Mouse (Mus musculus) liver, embryonic 12.5 days (tissue): Measurements from ENCODE around the gene Pdlim5. TPM values are rescaled to one million over a fixed set of nuclear protein-coding genes. Genes with fewer than 3 reads are reported as not detected.

Source experiments
- ATAC-seq: fragments of 200-750 bp; cut with Nextera tagmentation; 2 replicates; pipeline ENCODE4 v1.8.0; 2017; ENCODE audit warnings: moderate number of reproducible peaks, mild to moderate bottlenecking, moderate library complexity
- H3K27ac ChIP-seq: fragments of 300-500 bp; sonication (generic); 2 replicates; pipeline ENCODE4 v1.5.1; 2016; ENCODE audit warnings: mild to moderate bottlenecking
- H3K27me3 ChIP-seq: fragments of 300-500 bp; sonication (generic); replicated peaks from 2 replicates; pipeline ENCODE4 v1.6.1; 2016; ENCODE audit warnings: mild to moderate bottlenecking, moderate library complexity
- H3K36me3 ChIP-seq: fragments of 300-500 bp; sonication (generic); 2 replicates; pipeline ENCODE4 v1.6.1; 2016; ENCODE audit warnings: mild to moderate bottlenecking, moderate library complexity
- H3K4me1 ChIP-seq: fragments of 300-500 bp; sonication (generic); 2 replicates; pipeline ENCODE4 v1.6.1; 2016
- H3K4me2 ChIP-seq: fragments of 300-500 bp; sonication (generic); 2 replicates; pipeline ENCODE4 v1.6.1; 2016; ENCODE audit warnings: mild to moderate bottlenecking, moderate library complexity
- H3K4me3 ChIP-seq: fragments of 300-500 bp; sonication (generic); 2 replicates; pipeline ENCODE4 v1.5.1; 2016; ENCODE audit warnings: mild to moderate bottlenecking, moderate library complexity
- H3K9ac ChIP-seq: fragments of 300-500 bp; sonication (generic); 2 replicates; pipeline ENCODE4 v1.6.1; 2016; ENCODE audit warnings: mild to moderate bottlenecking, moderate library complexity
- H3K9me3 ChIP-seq: fragments of 300-500 bp; sonication (generic); replicated peaks from 2 replicates; pipeline ENCODE4 v1.6.1; 2016; ENCODE audit warnings: mild to moderate bottlenecking, moderate library complexity
- WGBS: fragments of 180-500 bp; shearing (Covaris S2); methylation state at CpG from one replicate; pipeline ENCODE4 v1.1.7; 2016; ENCODE audit not compliant: insufficient replicate concordance; 5-methylcytosine and 5-hydroxymethylcytosine counted together
- polyA plus RNA-seq: library from polyadenylated mRNA; unstranded; fragments of >200 nt; fragmentation: Nextera tagmentation; extraction: Ambion mirVana; gene quantifications from 2 replicates; pipeline ENCODE4 v1.2.1, GENCODE M21; 2016

The Pdlim5 gene
- polyA plus RNA-seq, 1 experiment from 2014 or later, result 16.8 TPM

GRCm38 (mm10) chr3:142434127-142434785 lies 38.8 kb upstream of the Pdlim5 start:
- no peak for ATAC-seq
- Histone ChIP-seq H3K4me2 (no peak overlapping the region), H3K9me3 (no peaks in the 10 kb centered on the region), H3K4me3 (no peak overlapping the region), H3K4me1 (no peaks in the 10 kb centered on the region), H3K9ac (no peak overlapping the region), H3K27me3 (0 out of 2 replicates have a peak, but pooled peaks cover 8% of the 10 kb centered on the region), H3K36me3 (no peaks in the 10 kb centered on the region), H3K27ac (no peak overlapping the region)
- 59% methylated on average over 7 of the region's 7 CpGs for WGBS

GRCm38 (mm10) chr3:142431481-142431880 lies 36.0 kb upstream of the Pdlim5 start:
- Histone ChIP-seq H3K4me2 (no peak overlapping the region), H3K4me3 (no peak overlapping the region), H3K36me3 (no peaks in the 10 kb centered on the region), H3K27me3 (0 out of 2 replicates have a peak, but pooled peaks cover 7% of the 10 kb centered on the region), H3K4me1 (no peaks in the 10 kb centered on the region), H3K9ac (no peak overlapping the region), H3K9me3 (no peaks in the 10 kb centered on the region), H3K27ac (no peak overlapping the region)
- ATAC-seq, result no peak
- 64% methylated on average over 3 of the region's 3 CpGs for whole genome bisulfite sequencing

GRCm38 (mm10) chr3:142430048-142430447 lies 34.6 kb upstream of the Pdlim5 start:
- Histone ChIP-seq H3K36me3 (no peaks in the 10 kb centered on the region), H3K27me3 (0 out of 2 replicates have a peak, but pooled peaks cover 3% of the 10 kb centered on the region), H3K27ac (no peak overlapping the region), H3K4me3 (no peak overlapping the region), H3K4me1 (no peaks in the 10 kb centered on the region), H3K9me3 (no peaks in the 10 kb centered on the region), H3K9ac (no peak overlapping the region), H3K4me2 (no peak overlapping the region)
- WGBS, result 26% methylated on average over 4 of the region's 4 CpGs
- no peak for ATAC-seq

- H3K27me3 ChIP-seq, result 0 out of 2 replicates have a peak, but pooled peaks cover 3% of the 10 kb centered on the region
- 48% methylated on average over 3 of the region's 3 CpGs for WGBS
- H3K4me2 ChIP-seq, result no peak overlapping the region
- H3K4me3 ChIP-seq, result no peak overlapping the region
- H3K9ac ChIP-seq, result no peak overlapping the region
- ATAC-seq, result no peak
- no peaks in the 10 kb centered on the region for H3K36me3 ChIP-seq
- no peaks in the 10 kb centered on the region for H3K4me1 ChIP-seq
- no peak overlapping the region for H3K27ac ChIP-seq
- H3K9me3 ChIP-seq, result no peaks in the 10 kb centered on the region
Measured at GRCm38 (mm10) chr3:142426806-142427205, 31.3 kb upstream of the Pdlim5 start.

- no peak overlapping the region for H3K4me3 ChIP-seq
- no peak overlapping the region for H3K9ac ChIP-seq
- ATAC-seq, result no peak
- H3K9me3 ChIP-seq, result no peaks in the 10 kb centered on the region
- H3K27me3 ChIP-seq, result no peaks in the 10 kb centered on the region
- H3K36me3 ChIP-seq, result no peaks in the 10 kb centered on the region
- H3K4me2 ChIP-seq, result no peak overlapping the region
- no peaks in the 10 kb centered on the region for H3K4me1 ChIP-seq
- WGBS, result 25% methylated on average over 1 of the region's 1 CpGs
- no peak overlapping the region for H3K27ac ChIP-seq
Measured at GRCm38 (mm10) chr3:142424134-142424533, 28.6 kb upstream of the Pdlim5 start.

GRCm38 (mm10) chr3:142423501-142423917 lies 28.0 kb upstream of the Pdlim5 start:
- Histone ChIP-seq H3K9ac (no peak overlapping the region), H3K4me1 (no peaks in the 10 kb centered on the region), H3K4me2 (no peak overlapping the region), H3K27ac (no peak overlapping the region), H3K9me3 (no peaks in the 10 kb centered on the region), H3K27me3 (no peaks in the 10 kb centered on the region), H3K36me3 (no peaks in the 10 kb centered on the region), H3K4me3 (no peak overlapping the region)
- 48% methylated on average over 4 of the region's 4 CpGs for WGBS
- ATAC-seq, result no peak

- no peaks in the 10 kb centered on the region for H3K9me3 ChIP-seq
- no peaks in the 10 kb centered on the region for H3K36me3 ChIP-seq
- no peaks in the 10 kb centered on the region for H3K4me1 ChIP-seq
- WGBS, result 90% methylated on average over 4 of the region's 4 CpGs
- no peak overlapping the region for H3K27ac ChIP-seq
- H3K27me3 ChIP-seq, result no peaks in the 10 kb centered on the region
- H3K4me3 ChIP-seq, result no peak overlapping the region
- no peak overlapping the region for H3K9ac ChIP-seq
- H3K4me2 ChIP-seq, result no peak overlapping the region
- ATAC-seq, result no peak
Measured at GRCm38 (mm10) chr3:142422229-142422628, 26.7 kb upstream of the Pdlim5 start.

GRCm38 (mm10) chr3:142421470-142421869 lies 26.0 kb upstream of the Pdlim5 start:
- Histone ChIP-seq H3K27ac (no peak overlapping the region), H3K4me3 (no peak overlapping the region), H3K4me2 (no peak overlapping the region), H3K36me3 (no peaks in the 10 kb centered on the region), H3K9me3 (no peaks in the 10 kb centered on the region), H3K9ac (no peak overlapping the region), H3K27me3 (no peaks in the 10 kb centered on the region), H3K4me1 (no peaks in the 10 kb centered on the region)
- ATAC-seq, result no peak
- WGBS, result 70% methylated on average over 3 of the region's 3 CpGs

GRCm38 (mm10) chr3:142417996-142418395 lies 22.5 kb upstream of the Pdlim5 start:
- H3K9me3 ChIP-seq, result no peaks in the 10 kb centered on the region
- WGBS, result 53% methylated on average over 3 of the region's 3 CpGs
- no peak overlapping the region for H3K4me3 ChIP-seq
- no peak for ATAC-seq
- no peak overlapping the region for H3K27ac ChIP-seq
- H3K4me2 ChIP-seq, result no peak overlapping the region
- no peaks in the 10 kb centered on the region for H3K36me3 ChIP-seq
- no peaks in the 10 kb centered on the region for H3K4me1 ChIP-seq
- no peak overlapping the region for H3K9ac ChIP-seq
- H3K27me3 ChIP-seq, result no peaks in the 10 kb centered on the region

- WGBS, result 53% methylated on average over 4 of the region's 4 CpGs
- Histone ChIP-seq H3K36me3 (no peaks in the 10 kb centered on the region), H3K9ac (no peak overlapping the region), H3K4me3 (no peak overlapping the region), H3K27me3 (no peaks in the 10 kb centered on the region), H3K9me3 (no peaks in the 10 kb centered on the region), H3K4me1 (no peaks in the 10 kb centered on the region), H3K27ac (no peak overlapping the region), H3K4me2 (no peak overlapping the region)
- ATAC-seq, result no peak
Measured at GRCm38 (mm10) chr3:142413345-142413885, 17.9 kb upstream of the Pdlim5 start.

- Histone ChIP-seq H3K9me3 (no peaks in the 10 kb centered on the region), H3K27ac (no peak overlapping the region), H3K4me2 (no peak overlapping the region), H3K36me3 (no peaks in the 10 kb centered on the region), H3K4me3 (no peak overlapping the region), H3K27me3 (no peaks in the 10 kb centered on the region), H3K9ac (no peak overlapping the region), H3K4me1 (no peaks in the 10 kb centered on the region)
- no peak for ATAC-seq
Measured at GRCm38 (mm10) chr3:142410930-142411329, 15.4 kb upstream of the Pdlim5 start.

GRCm38 (mm10) chr3:142394796-142395508 lies 544 bp downstream of the Pdlim5 start:
- Histone ChIP-seq H3K27ac (peak overlapping the region; percentile 89), H3K4me1 (peaks cover 17% of the 10 kb centered on the region), H3K4me2 (peak overlapping the region; percentile 94), H3K9me3 (no peaks in the 10 kb centered on the region), H3K9ac (peak overlapping the region; percentile 87), H3K4me3 (peak overlapping the region; percentile 80), H3K27me3 (no peaks in the 10 kb centered on the region), H3K36me3 (peaks cover 16% of the 10 kb centered on the region)
- WGBS, result under 1% methylated on average over 57 of the region's 64 CpGs
- peak; percentile 81 for ATAC-seq
